Mouse (Mus musculus) erythroblast, embryonic 14.5 days (primary cell): ENCODE data around the gene Ccdc138. TPM values are rescaled to one million over a fixed set of nuclear protein-coding genes. Genes with fewer than 3 reads are reported as not detected.
"Not testable (repeated sequence)": the region's sequence is repeated elsewhere in the genome, so short reads cannot be mapped to it uniquely, and the experiment has no call there.

Source experiments
- H3K27me3 ChIP-seq: 2 replicates; pipeline ENCODE4 v1.6.1; 2012; ENCODE audit warnings: inconsistent platforms; ENCODE audit not compliant: control insufficient read depth
- H3K36me3 ChIP-seq: 2 replicates; pipeline ENCODE4 v1.6.1; 2012; ENCODE audit warnings: mild to moderate bottlenecking, inconsistent platforms; ENCODE audit not compliant: control insufficient read depth
- H3K4me1 ChIP-seq: 2 replicates; pipeline ENCODE4 v1.6.1; 2012; ENCODE audit warnings: inconsistent platforms; ENCODE audit not compliant: control insufficient read depth
- H3K4me3 ChIP-seq: replicated peaks from 2 replicates; pipeline ENCODE3; 2012; ENCODE audit warnings: moderate library complexity, mild to moderate bottlenecking, inconsistent platforms
- H3K9me3 ChIP-seq: 2 replicates; pipeline ENCODE4 v1.6.1; 2012; ENCODE audit warnings: low read length, inconsistent platforms, mixed read lengths; ENCODE audit not compliant: control insufficient read depth
- GATA1 ChIP-seq: IDR thresholded peaks from 2 replicates; pipeline ENCODE4 v1.6.1; 2012; ENCODE audit warnings: low read length, inconsistent platforms, mixed read lengths
- TAL1 ChIP-seq: IDR thresholded peaks from 3 replicates; pipeline ENCODE4 v1.6.1; 2012; ENCODE audit warnings: low read length, inconsistent platforms, mixed read lengths
- polyA plus RNA-seq: library from polyadenylated mRNA; stranded (reverse); fragments of >175 nt; gene quantifications from 2 replicates; pipeline ENCODE4 v1.2.3, GENCODE M21; 2012

Ccdc138 gene
- polyA plus RNA-seq, 1 experiment = 0.20 TPM

GRCm38 (mm10) chr10:58496732-58497131, 1.0 kb upstream of the Ccdc138 start:
- peaks cover 49% of the 10 kb centered on the region for H3K36me3 ChIP-seq
- no peak for TF ChIP-seq GATA1
- no peak for TF ChIP-seq TAL1
- H3K27me3 ChIP-seq = no peaks in the 10 kb centered on the region
- H3K9me3 ChIP-seq = no peaks in the 10 kb centered on the region
- peaks cover 20% of the 10 kb centered on the region for H3K4me1 ChIP-seq
- peak overlapping the region; percentile 87 for H3K4me3 ChIP-seq

- TF ChIP-seq GATA1 (no peak), TAL1 (no peak)
- H3K4me1 ChIP-seq = peaks cover 20% of the 10 kb centered on the region
- no peaks in the 10 kb centered on the region for H3K9me3 ChIP-seq
- no peaks in the 10 kb centered on the region for H3K27me3 ChIP-seq
- peak overlapping the region; percentile 87 for H3K4me3 ChIP-seq
- H3K36me3 ChIP-seq = peaks cover 34% of the 10 kb centered on the region
These were observed 768 bp downstream of the Ccdc138 start for GRCm38 (mm10) chr10:58498516-58498915.

GRCm38 (mm10) chr10:58529358-58529757, 31.6 kb downstream of the Ccdc138 start:
- H3K9me3 ChIP-seq = no peaks in the 10 kb centered on the region
- no peaks in the 10 kb centered on the region for H3K4me1 ChIP-seq
- no peak for TF ChIP-seq GATA1
- TF ChIP-seq TAL1 = no peak
- H3K36me3 ChIP-seq = peaks cover 6% of the 10 kb centered on the region
- no peaks in the 10 kb centered on the region for H3K27me3 ChIP-seq
- no peak overlapping the region for H3K4me3 ChIP-seq

GRCm38 (mm10) chr10:58530896-58531790, 33.4 kb downstream of the Ccdc138 start:
- Histone ChIP-seq H3K9me3 (no peaks in the 10 kb centered on the region), H3K36me3 (peaks cover 4% of the 10 kb centered on the region), H3K4me1 (no peaks in the 10 kb centered on the region), H3K27me3 (no peaks in the 10 kb centered on the region), H3K4me3 (no peak overlapping the region)
- TF ChIP-seq GATA1 (no peak), TAL1 (no peak)

GRCm38 (mm10) chr10:58532177-58532576, 34.4 kb downstream of the Ccdc138 start:
- H3K4me3 ChIP-seq = no peak overlapping the region
- H3K9me3 ChIP-seq = no peaks in the 10 kb centered on the region
- no peaks in the 10 kb centered on the region for H3K27me3 ChIP-seq
- peaks cover 4% of the 10 kb centered on the region for H3K36me3 ChIP-seq
- no peaks in the 10 kb centered on the region for H3K4me1 ChIP-seq
- TF ChIP-seq GATA1 (no peak), TAL1 (no peak)

GRCm38 (mm10) chr10:58536276-58536675, 38.5 kb downstream of the Ccdc138 start:
- H3K9me3 ChIP-seq, H3K4me3 ChIP-seq, H3K4me1 ChIP-seq, H3K27me3 ChIP-seq, H3K36me3 ChIP-seq: not testable (repeated sequence)

GRCm38 (mm10) chr10:58540613-58541012, 42.9 kb downstream of the Ccdc138 start:
- Histone ChIP-seq H3K4me3 (no peak overlapping the region), H3K9me3 (no peaks in the 10 kb centered on the region), H3K4me1 (no peaks in the 10 kb centered on the region), H3K27me3 (no peaks in the 10 kb centered on the region), H3K36me3 (peaks cover 3% of the 10 kb centered on the region)
- TF ChIP-seq GATA1 (no peak), TAL1 (no peak)

- H3K27me3 ChIP-seq = no peaks in the 10 kb centered on the region
- H3K4me3 ChIP-seq = no peak overlapping the region
- TF ChIP-seq GATA1 = no peak
- no peaks in the 10 kb centered on the region for H3K4me1 ChIP-seq
- H3K36me3 ChIP-seq = no peaks in the 10 kb centered on the region
- no peaks in the 10 kb centered on the region for H3K9me3 ChIP-seq
These were observed 51.0 kb downstream of the Ccdc138 start for GRCm38 (mm10) chr10:58548739-58549138.

- Histone ChIP-seq H3K4me1 (no peaks in the 10 kb centered on the region), H3K36me3 (no peaks in the 10 kb centered on the region), H3K27me3 (no peaks in the 10 kb centered on the region), H3K4me3 (no peak overlapping the region), H3K9me3 (no peaks in the 10 kb centered on the region)
- TF ChIP-seq GATA1 = no peak
- no peak for TF ChIP-seq TAL1
These were observed 57.1 kb downstream of the Ccdc138 start for GRCm38 (mm10) chr10:58554693-58555387.
